Mouse (Mus musculus) c-Kit-positive CD71-positive TER-119-negative erythroid progenitor cells, embryonic 14.5 days (primary cell): Measurements from ENCODE around the gene Scd1.
A peak's percentile ranks its signal among the peaks of the same experiment; 100 is the strongest.

Experiments
- DNase-seq: peaks from one replicate; pipeline ENCODE4 v3.0.0-alpha.2; 2013; ENCODE audit warnings: low read depth

Gene Scd1

DNA sequence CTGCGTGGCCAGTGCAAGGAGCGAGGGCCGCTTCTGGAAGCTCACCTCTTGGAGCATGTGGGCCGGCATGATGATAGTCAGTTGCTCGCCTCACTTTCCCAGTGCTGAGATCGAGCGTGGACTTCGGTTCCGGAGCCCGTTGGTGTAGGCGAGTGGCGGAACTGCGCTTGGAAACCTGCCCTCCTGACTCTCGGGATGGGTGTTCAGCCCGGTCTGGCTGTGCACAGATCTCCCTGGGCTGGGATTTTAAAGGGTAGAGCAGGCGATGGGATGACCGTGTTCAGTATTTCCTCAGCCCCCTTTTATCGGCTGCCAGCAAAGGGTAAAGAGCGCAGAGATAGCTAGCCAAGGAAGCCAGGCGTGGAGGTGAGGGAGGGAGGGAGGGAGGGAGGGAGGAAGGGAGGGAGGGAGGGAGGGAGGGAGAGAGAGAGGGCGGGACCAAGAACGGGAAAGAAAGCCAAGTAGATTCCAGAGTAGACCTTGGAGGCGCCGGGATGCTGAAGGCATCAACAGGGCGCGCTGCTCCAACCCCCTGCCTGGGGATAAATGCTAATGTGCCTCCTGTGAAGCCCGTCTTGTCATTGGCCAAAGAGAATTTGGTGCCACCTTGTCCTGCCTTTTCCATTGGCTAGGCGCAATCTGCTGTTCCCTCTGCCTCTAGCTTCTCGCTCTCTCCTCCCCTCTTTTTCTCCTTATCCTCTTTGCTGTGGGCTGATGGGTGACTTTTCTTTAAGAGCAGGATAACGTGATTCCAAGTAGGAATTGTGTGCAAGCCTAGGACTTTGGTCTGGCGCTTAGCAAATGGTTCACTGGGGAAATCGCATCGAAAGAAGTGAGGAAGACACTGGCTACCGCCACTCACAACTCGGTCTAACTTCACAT lies at the start of gene Scd1:
Scd1 (minus strand) TSS at position 539 of the 882 bp plus-strand sequence.
- DNase-seq, result peak; percentile 63

DNA sequence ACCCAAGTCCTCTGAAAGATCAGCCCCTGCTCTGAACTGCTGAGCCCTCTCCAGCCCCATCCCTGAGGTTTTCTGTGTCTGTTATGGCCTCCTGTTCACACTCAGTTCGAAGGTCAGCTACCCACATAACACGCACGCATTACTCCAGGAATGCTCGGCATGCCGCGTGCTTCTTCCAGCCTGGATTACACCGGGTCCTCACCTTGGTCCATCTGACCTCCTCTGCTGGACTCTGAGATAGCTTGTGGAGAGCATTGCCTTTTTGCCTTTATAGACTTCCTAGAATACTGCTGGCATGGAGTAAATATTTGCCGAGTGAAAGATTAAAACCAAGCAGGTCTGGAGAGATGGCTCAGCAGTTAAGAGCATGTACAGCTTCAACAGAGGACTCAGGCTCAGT lies 47.7 kb upstream of the Scd1 start:
- DNase-seq, result no peak

DNA sequence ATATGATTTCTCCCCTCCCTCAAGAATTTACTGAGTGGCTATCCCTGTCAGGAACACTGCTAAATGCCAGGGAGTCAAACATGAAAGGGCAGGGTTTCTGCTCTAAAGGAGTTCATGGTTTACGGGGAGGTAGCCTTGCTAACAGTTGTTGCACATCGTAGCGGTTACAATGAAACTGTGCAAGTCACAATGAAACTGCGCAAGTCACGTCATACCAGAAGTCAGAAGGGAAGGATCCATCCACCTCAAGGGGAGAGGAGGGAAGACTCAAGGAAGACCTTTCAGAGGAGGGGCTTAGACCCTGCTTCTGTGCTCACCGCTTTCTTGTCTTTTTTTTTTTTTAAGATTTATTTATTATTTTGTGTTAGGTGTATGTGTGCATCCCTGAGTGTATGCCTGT lies 47.2 kb upstream of the Scd1 start:
- no peak for DNase-seq

DNA sequence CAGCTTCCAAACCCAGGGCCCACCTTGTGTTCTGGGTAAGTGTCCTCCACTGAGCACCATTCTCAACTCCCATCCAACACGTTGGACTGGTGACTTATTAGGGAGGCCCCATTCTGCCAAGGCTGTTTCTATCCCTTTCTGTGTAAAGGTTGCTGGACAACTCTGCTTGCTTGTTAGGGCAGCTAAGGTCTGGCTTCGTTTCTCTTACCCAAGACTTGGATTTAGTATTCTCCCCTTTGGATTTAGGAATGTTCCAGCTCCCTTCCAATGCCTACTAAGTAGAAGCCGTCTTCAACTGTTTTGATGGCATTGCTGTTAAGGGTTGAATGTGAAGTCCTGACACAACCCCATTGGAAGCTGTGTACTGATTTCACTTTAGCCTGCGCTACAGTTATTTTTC lies 40.2 kb upstream of the Scd1 start:
- no peak for DNase-seq

DNA sequence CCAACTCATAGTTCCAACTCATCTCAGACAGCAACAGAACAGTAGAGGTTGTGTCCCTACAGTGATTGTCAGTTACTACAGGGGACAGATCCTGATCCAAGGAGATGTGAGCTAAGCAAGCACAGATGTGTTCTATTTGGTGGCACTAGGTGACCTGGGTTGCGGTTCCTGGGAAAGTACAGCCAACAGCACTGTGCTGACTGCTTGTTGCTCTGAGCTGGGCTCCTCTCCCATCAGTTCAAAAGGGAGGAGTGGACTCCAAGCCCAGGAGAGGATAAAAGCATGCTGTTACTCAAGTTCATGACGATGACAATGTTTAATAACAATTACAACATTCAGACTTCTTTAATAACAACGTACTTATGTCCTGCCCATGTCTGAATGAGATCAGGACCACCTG lies 38.1 kb upstream of the Scd1 start:
- no peak for DNase-seq

DNA sequence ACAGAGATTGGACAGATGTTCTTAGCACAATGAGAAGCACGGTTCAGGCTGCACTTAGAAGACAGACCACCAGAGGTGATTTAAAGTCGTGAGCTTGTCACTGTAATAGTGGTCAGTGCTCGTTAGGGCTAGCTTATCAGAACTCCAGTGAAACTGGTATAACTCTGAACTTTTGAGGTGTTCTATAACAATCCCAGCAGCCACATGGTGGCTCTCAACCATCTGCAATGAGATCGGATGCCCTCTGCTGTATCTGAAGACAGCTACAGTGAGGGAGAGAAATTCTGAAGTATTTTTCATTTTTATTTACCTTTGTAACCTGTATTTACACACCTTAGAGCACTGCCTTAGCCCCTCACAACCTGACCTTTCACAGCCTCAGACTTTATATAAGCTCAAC lies 31.6 kb upstream of the Scd1 start:
- DNase-seq, result no peak

DNA sequence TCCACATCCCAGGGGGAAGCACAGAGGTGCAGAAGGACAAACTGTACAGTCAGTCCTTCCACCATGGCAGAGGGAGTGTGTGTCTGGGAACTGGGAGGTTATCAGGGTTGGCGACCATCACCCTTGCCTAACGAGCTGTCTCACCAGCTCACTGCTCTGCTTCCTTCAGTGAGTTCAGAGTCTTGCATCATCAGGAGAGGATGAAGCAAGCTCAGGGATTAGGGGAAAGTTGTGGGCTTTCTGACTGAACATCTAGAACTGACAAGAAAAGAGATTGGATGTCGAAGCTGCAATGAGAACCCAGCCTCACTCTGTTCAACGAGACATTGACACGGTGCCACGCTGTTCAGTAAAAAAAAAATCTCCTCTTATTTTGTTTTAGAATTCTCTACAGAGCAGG lies 30.3 kb upstream of the Scd1 start:
- DNase-seq, result no peak

DNA sequence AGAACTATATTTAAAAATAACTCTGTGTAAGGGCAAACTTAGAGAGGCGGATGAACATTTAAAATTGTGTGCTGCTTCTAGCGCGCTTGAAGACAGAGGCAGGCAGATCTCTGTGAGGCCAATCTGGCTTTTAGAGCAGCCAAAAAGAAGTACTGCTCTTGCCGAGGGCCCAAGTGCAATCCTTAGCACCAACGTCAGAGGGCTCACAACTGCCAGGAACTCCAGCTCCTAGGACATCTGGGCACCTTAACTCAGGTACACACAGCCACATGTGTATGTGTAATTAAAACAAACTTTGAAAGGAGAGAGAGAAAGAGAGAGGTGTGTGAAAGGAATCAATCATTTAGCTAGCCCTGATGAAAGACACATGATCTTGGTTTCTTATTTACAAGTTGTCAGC lies 24.4 kb upstream of the Scd1 start:
- DNase-seq, result no peak

DNA sequence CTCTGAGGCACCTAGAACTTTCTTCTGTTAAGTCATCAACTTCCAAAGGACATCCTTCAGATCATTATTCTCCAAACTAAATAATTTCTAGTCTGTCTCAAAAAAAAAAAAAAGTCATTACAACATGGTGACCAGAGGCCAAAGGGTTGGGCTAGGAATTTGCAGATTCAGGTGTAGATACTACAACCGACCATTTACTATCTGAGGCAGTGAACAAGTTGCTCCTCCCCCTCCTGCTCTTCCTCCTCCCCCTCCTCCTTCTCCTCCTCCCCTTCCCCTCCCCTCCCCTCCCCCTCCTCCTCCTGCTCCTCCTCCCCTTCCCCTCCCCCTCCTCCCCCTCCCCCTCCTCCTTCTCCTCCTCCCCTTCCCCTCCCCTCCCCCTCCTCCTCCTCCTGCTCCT lies 20.0 kb upstream of the Scd1 start:
- DNase-seq, result no peak

DNA sequence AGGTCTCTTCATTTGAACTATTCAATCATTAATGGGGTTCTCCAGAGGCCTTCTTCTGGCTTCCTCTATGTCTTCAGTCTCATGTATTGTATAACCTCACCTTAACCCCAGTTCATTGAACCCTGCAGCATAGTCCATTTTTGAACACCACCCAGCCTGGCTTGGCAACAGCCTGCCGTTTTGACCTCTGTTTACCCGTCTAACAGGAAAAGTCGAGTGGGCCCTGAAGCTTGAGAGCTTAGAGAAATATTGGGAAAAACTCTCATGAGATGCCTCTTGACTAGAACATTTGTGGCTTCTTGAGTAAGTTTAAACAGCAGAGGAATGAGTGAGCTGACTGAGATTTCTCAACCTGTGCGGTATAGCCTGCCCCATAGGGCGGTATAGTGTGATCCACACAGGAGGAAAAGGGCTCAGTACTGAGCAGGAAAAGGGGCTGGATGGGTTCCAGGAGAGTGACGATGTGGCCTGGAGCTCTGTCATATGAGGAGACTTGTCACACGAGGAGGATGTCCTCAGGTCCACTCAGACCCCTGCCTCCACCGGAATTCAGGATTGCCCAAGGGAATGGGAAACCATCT lies 14.5 kb upstream of the Scd1 start:
- no peak for DNase-seq

DNA sequence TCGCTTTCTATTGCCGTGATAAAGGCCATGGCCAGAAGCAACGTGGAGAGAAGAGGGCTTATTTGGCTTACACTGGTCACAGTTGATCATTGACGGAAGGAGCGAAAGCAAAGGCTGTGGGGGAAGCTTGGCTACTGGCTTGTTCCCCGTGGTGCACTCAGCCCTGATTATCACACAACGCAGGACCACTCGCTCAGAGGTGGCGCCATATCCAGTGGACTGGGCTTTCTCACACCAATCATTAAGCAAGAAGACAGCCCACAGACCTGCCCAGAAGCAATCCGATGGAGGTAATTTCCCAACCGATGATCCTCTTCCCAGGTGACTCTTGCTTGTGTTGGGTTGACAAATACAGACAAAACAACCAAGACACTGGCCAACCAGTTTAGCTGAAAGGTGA lies 11.9 kb upstream of the Scd1 start:
- DNase-seq, result no peak

DNA sequence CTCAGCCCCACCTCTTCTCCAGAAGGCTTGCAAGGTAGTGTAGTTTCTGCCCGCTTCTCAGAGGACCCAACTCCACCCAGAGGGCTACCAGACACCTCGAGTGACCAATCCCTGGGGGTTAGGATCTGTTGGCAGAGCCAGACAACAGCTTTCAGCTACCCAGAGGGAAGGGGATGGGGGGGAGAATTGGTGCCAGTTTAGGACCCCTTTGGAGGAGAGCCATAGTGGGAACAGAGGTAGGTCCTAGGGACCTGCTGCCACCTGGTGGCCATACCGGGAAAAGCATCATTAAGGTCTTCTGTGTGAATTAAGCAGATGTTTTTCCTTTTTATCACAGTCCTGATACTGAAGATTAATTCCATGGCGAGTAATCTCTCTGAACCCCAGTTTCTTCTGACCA lies 11.3 kb upstream of the Scd1 start:
- DNase-seq, result peak; percentile 65

DNA sequence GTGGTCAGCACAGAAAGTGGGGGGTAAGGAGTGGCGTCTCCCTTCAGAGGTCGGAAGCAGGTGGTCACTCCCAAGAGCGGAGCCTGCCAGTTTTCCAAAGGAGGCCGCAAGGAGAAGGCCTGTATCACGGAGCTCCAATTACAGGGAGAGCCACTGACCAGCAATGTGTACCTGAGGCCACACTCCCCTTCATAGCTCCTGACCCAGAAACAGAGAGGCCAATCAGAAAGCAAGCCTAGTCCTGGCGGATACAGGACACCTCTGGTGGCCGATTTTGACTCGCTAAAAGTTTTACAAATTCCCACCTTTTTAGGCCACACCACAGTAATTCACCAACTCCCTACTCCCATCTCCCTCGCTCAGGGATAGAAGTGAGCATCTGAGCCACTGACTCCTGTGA lies 10.9 kb upstream of the Scd1 start:
- no peak for DNase-seq

DNA sequence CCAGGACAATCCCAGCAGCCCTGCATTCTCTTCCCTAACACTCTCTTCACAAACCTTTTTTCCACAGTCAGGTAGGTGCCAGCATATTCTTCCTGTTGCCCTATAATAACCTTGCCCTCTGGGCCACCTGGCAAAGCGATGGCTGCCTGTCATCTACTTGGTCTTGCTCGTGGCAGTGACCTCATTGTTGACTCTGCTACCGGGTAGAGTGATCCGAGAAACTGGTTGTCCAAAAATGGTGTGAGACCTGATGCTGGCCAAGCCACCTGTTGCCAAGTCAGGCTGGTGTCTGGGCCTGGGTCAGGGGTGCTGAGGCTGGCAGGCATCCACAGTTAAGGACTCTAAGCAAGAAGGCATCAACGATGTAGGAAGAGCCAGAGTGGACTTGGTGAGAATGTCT lies 10.4 kb upstream of the Scd1 start:
- no peak for DNase-seq

DNA sequence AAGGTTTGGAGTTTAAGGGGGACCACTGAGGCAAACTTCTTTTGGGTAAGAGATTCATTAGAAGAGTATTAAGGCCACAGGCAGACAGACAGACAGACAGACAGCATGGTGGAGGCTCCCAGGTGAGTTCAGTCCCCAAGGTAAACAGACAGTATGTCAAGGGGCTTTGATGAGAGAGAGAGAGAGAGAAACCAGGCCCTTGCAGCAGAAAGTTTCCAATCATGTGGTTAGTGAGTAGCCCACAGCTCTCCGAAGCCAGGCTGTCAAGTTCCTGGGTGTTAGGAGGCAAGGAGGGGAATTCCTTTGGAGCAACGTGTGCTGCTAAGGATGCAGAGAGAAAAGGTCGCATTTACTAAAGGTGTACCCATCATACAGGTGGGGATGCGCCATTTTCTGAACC lies 9.8 kb upstream of the Scd1 start:
- no peak for DNase-seq

DNA sequence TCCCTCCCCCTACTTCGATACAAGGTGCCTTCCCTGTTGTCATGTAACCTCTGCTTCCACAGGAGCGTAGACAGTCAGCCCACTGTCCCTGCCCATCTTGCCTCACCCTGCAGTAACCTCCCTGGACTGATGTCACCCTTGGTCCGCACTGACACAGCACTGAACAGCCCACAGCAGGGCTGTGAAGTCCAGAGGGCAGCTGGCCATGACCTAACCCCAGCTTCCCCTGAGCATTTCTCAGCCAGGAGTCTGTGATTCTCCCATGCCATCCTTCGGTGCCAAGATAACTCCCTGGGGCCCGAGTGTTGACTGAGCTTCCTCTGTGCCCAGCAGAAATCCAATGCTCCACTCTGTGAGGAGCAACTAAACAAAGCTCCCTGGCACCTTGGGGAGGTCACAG lies 8.6 kb upstream of the Scd1 start:
- DNase-seq, result no peak

DNA sequence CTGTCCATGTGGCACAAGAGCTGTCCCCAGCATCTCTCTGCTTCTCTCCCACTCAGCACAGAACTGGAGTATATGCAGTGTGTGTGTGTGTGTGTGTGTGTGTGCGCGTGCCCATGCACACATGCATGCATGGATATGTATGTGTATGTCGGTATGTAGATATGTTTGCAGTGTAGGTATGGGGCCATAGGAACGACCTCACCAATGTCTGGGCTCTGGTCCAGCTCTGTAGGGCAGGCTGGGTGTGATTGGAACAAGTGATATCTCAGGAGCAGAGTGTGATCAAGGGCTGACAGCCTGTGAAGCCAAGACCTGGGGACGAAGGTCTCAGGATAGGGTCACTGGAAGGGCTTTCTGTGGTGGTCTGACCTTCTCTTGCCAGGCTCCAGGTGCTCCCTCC lies 7.8 kb upstream of the Scd1 start:
- DNase-seq, result no peak

DNA sequence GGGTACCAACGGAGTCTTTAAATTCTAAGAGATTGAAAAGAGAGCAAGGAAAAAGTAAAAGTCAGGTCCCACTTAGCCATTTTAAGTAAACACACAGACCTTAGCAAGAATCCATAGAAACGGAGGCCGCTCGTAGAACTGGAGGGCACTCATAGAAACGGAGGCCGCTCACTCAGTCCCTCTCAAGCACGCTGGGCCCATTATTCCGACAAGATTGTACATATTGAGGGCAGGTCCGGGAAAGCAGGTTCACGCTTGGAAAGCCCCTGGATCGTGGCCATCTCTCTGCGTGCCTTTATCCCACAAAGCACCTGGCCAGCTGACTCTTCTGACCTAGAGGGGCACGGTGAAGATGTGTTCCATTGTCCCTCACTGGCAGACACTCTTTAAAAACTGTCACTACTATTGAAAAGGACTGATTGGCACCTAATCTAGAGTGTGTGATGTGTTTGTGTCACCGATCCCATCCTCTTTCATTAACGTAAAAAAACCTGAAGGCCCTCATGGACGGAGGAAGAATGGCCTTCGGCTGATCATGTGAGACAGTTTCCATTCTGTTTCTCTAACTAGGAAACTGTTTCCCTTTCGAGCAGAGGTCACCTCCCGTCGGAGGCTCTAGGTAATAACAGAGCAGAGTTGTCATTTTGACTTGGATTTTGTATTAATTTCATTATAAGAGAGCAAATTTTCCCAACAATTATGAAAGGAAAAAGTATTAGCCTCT lies 2.8 kb upstream of the Scd1 start:
- DNase-seq, result no peak

DNA sequence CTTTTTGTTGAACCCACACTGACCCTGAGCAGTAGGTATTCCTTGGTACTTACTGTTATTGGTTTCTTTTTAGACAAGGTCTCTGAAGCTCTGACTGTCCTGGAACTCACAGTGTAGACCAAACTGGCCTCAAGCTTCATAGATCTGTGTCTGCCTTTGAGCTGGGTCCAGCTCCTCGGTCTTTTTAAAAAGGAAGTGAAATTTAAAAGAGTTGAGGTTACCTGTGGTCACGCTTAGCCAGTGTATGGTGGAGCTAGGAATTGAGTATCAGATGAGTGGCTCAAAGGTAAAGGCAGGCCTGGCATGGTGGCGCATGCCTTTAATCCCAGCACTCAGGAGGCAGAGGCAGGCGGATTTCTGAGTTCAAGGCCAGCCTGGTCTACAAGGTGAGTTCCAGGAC lies 916 bp upstream of the Scd1 start:
- DNase-seq, result no peak

DNA sequence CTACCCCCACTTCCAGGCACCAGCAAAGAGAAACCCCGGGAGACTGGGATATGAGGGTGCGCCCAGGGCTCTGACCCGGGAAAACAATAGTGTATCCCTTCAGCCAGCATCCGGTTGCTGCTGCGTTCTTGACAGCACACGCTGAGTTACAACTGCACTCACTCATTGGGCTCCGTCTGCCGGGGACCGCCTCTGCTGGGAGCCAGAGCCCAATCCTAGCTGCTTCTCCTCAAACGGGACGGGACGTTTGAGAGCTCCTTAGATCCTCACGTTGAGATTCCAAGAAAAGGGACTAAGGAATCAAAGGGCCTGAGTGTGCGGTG lies 505 bp upstream of the Scd1 start:
- DNase-seq, result no peak

DNA sequence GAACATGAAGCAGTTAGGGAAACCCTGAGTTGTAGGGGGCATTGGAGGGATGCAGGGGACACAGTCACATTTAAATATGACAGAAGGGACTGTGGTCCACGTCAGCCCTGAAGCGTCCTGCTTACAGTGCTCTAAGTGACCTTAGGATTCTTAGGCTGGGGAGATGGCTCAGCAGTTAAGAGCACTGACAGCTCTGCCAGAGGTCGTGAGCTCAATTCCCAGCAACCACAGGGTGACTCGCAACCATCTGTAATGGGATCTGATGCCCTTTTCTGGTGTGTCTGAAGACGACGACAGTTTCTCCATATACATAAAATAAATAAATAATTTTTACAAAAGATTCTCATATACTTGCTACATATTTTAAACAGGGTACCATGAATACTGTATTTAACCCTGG lies 4.1 kb downstream of the Scd1 start:
- no peak for DNase-seq

DNA sequence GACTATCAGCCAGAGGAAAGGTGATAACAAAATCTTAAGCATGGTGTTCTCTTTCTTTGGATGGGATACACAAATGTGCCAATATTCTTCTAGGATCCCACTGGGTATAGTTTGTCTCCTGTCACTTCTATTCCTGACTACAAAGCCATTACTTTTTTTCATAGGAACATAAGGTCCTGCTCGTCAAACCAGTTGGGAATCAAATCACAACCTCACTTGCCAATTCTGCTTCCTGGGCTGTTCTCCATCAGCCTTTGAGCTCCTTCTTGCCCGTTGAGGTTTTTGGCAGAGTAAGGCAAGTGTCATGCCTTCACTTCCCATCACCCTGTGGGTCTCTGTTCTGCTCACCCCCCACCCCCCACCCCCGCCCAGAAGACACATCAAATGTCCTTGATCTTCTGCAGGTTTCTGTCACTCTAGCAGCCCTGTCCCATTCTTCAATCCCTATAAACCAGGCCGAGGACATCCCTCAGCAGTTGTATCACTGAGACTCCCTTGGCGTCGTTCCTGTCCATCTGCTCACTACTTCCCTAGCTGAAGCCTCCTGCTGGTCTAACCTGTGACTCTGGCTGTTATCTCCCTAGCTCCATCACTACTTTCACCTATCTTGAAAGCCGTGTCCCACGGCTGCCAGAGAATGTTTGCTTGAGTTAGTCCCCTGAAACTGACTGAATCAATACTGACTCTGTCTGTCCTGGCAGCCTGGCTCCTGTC lies 7.0 kb downstream of the Scd1 start:
- no peak for DNase-seq

DNA sequence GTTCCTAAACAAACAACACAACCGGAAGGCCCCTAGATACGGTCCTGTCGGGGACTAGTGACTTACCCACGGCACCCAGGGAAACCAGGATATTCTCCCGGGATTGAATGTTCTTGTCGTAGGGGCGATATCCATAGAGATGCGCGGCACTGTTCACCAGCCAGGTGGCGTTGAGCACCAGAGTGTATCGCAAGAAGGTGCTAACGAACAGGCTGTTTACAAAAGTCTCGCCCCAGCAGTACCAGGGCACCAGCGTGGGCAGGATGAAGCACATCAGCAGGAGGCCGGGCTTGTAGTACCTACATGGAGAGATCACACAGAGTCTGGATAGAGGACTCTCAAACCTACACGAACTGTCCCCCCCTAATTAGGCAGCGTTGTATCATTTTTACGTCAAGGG lies 7.6 kb downstream of the Scd1 start:
- no peak for DNase-seq
